Mouse (Mus musculus) limb, embryonic 14.5 days (tissue): ENCODE results near the gene Agtrap. TPM values are rescaled to one million over a fixed set of nuclear protein-coding genes. Genes with fewer than 3 reads are reported as not detected.

ENCODE experiments used
- ATAC-seq: fragments of 200-750 bp; cut with Nextera tagmentation; 2 replicates; pipeline ENCODE4 v1.8.0; 2017; ENCODE audit warnings: low read depth, moderate number of reproducible peaks, moderate TSS enrichment; ENCODE audit not compliant: low FRiP score
- DNase-seq: peaks from one replicate; pipeline ENCODE4 v3.0.0-alpha.2; 2015; ENCODE audit warnings: low spot score
- H3K27ac ChIP-seq: fragments of 300-500 bp; sonication (generic); replicated peaks from 2 replicates; pipeline ENCODE4 v1.5.1; 2014; ENCODE audit warnings: low read depth, mild to moderate bottlenecking, low read length, moderate library complexity, mixed read lengths
- H3K27me3 ChIP-seq: fragments of 300-500 bp; sonication (generic); 2 replicates; pipeline ENCODE4 v1.6.1; 2014; ENCODE audit warnings: low read length, mixed read lengths; ENCODE audit not compliant: control insufficient read depth, insufficient read depth
- H3K36me3 ChIP-seq: fragments of 300-500 bp; sonication (generic); 2 replicates; pipeline ENCODE4 v1.6.1; 2014; ENCODE audit warnings: mild to moderate bottlenecking, low read length, moderate library complexity, mixed read lengths; ENCODE audit not compliant: control insufficient read depth, insufficient read depth
- H3K4me1 ChIP-seq: fragments of 300-500 bp; sonication (generic); 2 replicates; pipeline ENCODE4 v1.6.1; 2014; ENCODE audit warnings: antibody characterized with exemption, low read length, mixed read lengths; ENCODE audit not compliant: control insufficient read depth, insufficient read depth
- H3K4me2 ChIP-seq: fragments of 300-500 bp; sonication (generic); replicated peaks from 2 replicates; pipeline ENCODE4 v1.6.1; 2014; ENCODE audit warnings: low read depth, mild to moderate bottlenecking, low read length, moderate library complexity; ENCODE audit not compliant: severe bottlenecking
- H3K4me3 ChIP-seq: fragments of 300-500 bp; sonication (generic); replicated peaks from 2 replicates; pipeline ENCODE4 v1.5.1; 2014; ENCODE audit warnings: low read length
- H3K9ac ChIP-seq: fragments of 300-500 bp; sonication (generic); 2 replicates; pipeline ENCODE4 v1.6.1; 2014; ENCODE audit warnings: mild to moderate bottlenecking, low read depth, low read length, moderate library complexity; ENCODE audit not compliant: severe bottlenecking
- H3K9me3 ChIP-seq: fragments of 300-500 bp; sonication (generic); 2 replicates; pipeline ENCODE4 v1.6.1; 2016; ENCODE audit warnings: low read length; ENCODE audit not compliant: control insufficient read depth
- POLR2A ChIP-seq: fragments of 200-500 bp; IDR thresholded peaks from 2 replicates; pipeline ENCODE4 v1.8.0; 2012; ENCODE audit warnings: inconsistent platforms, mild to moderate bottlenecking, moderate library complexity, borderline replicate concordance; ENCODE audit not compliant: insufficient read depth, insufficient read length; ENCODE audit errors: extremely low read depth
- WGBS: fragments of 180-500 bp; shearing (Covaris S2); extraction: QIAGEN DNeasy Blood & Tissue Kit; methylation state at CpG from one replicate; pipeline ENCODE4 v1.1.7; 2014; 5-methylcytosine and 5-hydroxymethylcytosine counted together
- polyA plus RNA-seq, 2 experiments: library from polyadenylated mRNA; depleted of rRNA in 1 of 2; stranded (reverse) in 1 of 2; unstranded in 1 of 2; fragments of >200 nt; fragmentation: Nextera tagmentation in 1 of 2; extraction: Ambion mirVana in 1 of 2; gene quantifications; 2 replicates each; pipeline versions ENCODE4 v1.2.1 to v1.2.3; 2012 to 2014

Gene Agtrap
- polyA plus RNA-seq, 2 experiments: 11.0 to 17.6 TPM

- H3K36me3 ChIP-seq: no peaks in the 10 kb centered on the region
- no peaks in the 10 kb centered on the region for H3K27me3 ChIP-seq
- DNase-seq (no peak), ATAC-seq (no peak)
- H3K4me2 ChIP-seq: no peak overlapping the region
- WGBS: 69% methylated on average over 3 of the region's 3 CpGs
- no peaks in the 10 kb centered on the region for H3K9me3 ChIP-seq
- H3K4me3 ChIP-seq: no peak overlapping the region
- peaks cover 5% of the 10 kb centered on the region; the same call in 1 of the 2 replicates for H3K4me1 ChIP-seq
- no peak for TF ChIP-seq POLR2A
- H3K9ac ChIP-seq: no peak overlapping the region
- H3K27ac ChIP-seq: no peak overlapping the region
Observed at GRCm38 (mm10) chr4:148104146-148104545, 16.3 kb upstream of the Agtrap start.

DNA sequence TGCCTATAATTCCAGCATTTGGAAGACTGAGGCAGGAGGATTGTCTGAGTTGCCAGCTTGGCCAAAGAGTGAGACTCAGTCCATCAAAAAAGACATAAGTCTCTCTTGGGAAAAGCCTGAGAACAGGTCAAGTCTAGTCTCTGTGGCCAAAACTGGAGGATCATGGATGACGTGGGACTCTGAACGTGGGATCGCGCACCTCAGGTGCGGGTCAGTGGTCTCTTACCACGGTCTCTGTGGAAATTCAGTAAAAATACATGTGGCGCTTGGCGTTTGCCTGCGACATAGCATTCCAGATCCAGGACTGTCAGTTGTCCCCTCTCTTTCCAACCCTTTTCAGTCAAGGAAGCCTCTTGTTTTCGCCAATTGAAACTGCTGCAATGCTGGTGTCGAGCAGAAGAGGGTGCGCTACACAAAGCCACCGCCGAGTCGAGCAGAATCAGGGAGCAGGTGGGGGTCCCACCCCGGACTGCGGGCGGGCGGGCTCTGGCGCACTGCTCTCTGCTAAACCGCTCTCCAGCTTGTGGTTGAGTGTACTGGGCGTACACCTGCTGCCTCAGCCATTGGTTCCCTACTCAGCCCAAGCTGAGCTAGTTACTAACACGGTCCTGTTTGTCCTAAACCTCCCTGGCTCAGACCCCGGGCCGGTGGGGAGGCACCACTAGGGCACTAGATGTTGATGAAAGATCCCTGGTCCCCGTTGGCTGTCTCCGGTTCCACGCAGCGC, 14.1 kb upstream of the Agtrap start:
- Histone ChIP-seq H3K4me2 (peak overlapping the region; percentile 41), H3K27ac (no peak overlapping the region), H3K9me3 (no peaks in the 10 kb centered on the region), H3K27me3 (no peaks in the 10 kb centered on the region), H3K9ac (peak overlapping the region; percentile 6; the same call in 1 of the 2 replicates), H3K4me3 (0 out of 2 replicates have a peak overlapping the region, but pooled peaks have one; percentile 12), H3K36me3 (no peaks in the 10 kb centered on the region), H3K4me1 (no peaks in the 10 kb centered on the region)
- no peak for TF ChIP-seq POLR2A
- DNase-seq (peak; percentile 55), ATAC-seq (peak; percentile 90)
- 25% methylated on average over 28 of the region's 29 CpGs for WGBS

DNA sequence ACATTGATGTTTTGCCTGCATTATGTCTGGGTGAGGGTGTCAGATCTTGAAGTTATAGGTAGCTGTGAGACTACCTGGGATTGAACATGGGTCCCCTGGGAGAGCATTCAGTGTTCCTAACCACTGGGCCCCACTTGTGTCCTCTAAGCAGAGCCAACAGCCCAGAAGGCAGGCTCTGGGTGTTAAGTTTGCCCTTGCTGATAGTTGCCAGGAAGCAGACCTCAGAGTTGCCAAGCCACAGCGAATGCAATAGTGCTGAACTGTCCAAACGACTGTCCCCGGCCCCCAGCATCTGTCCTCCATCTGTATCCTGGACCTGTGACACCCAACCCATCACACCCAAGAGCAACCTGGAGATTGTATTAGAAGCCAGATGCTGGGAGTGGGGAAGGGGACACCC, 10.8 kb upstream of the Agtrap start:
- Histone ChIP-seq H3K36me3 (no peaks in the 10 kb centered on the region), H3K9me3 (no peaks in the 10 kb centered on the region), H3K4me2 (no peak overlapping the region), H3K27me3 (no peaks in the 10 kb centered on the region), H3K9ac (no peak overlapping the region), H3K27ac (no peak overlapping the region), H3K4me1 (no peaks in the 10 kb centered on the region), H3K4me3 (no peak overlapping the region)
- DNase-seq (no peak), ATAC-seq (no peak)
- WGBS: 74% methylated on average over 3 of the region's 3 CpGs
- TF ChIP-seq POLR2A: no peak

DNA sequence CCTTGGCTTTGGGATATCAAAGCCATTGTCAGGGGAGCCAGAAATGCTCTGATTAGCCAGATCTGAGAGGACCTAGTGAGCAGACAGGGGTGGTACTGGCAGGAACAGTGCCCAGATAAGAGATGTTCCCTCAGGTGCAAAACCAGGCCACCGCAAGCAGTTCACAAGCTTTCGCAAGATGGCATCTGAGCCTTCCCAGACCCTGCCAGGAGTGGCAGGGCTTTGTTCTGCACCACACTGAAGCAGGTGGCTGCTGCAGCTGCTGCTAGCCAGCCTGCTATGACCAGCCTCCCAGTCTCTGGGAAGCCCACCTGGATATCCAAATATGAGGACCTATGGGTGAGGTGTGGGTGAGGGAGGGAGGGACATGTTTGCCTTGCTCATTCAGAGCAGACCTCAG, 10.1 kb upstream of the Agtrap start:
- H3K4me2 ChIP-seq: no peak overlapping the region
- no peak overlapping the region for H3K9ac ChIP-seq
- no peak overlapping the region for H3K27ac ChIP-seq
- no peaks in the 10 kb centered on the region for H3K4me1 ChIP-seq
- no peaks in the 10 kb centered on the region for H3K9me3 ChIP-seq
- WGBS: 88% methylated on average over 2 of the region's 2 CpGs
- no peak for TF ChIP-seq POLR2A
- no peaks in the 10 kb centered on the region for H3K36me3 ChIP-seq
- H3K4me3 ChIP-seq: no peak overlapping the region
- ATAC-seq (no peak), DNase-seq (no peak)
- no peaks in the 10 kb centered on the region for H3K27me3 ChIP-seq

DNA sequence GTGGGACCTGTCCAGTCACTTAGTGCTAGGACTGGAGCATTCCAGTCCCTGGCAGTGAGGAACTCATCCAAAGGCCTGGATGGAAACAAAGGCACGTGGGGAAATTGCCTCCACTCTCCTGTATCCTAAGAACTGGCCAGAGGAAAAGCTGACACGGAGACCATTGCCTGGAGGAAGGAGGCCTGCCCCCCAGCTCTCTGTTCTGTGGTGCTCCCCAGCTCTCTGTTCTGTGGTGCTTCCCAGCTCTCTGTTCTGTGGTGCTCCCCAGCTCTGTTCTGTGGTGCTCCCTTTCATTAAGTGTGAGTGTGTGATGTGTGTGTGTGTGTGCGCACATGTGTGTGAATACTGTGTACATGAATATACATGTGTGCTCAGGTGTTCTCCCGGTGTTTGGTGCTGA, 7.2 kb upstream of the Agtrap start:
- WGBS: 84% methylated on average over 4 of the region's 4 CpGs
- Histone ChIP-seq H3K27ac (no peak overlapping the region), H3K4me2 (no peak overlapping the region), H3K4me1 (no peaks in the 10 kb centered on the region), H3K27me3 (no peaks in the 10 kb centered on the region), H3K36me3 (no peaks in the 10 kb centered on the region), H3K4me3 (no peak overlapping the region), H3K9me3 (no peaks in the 10 kb centered on the region), H3K9ac (no peak overlapping the region)
- DNase-seq: no peak
- no peak for TF ChIP-seq POLR2A
- ATAC-seq: no peak
